Comparison of ENCODE assay signal across 28 mouse cellular contexts in the genomic region with DNA sequence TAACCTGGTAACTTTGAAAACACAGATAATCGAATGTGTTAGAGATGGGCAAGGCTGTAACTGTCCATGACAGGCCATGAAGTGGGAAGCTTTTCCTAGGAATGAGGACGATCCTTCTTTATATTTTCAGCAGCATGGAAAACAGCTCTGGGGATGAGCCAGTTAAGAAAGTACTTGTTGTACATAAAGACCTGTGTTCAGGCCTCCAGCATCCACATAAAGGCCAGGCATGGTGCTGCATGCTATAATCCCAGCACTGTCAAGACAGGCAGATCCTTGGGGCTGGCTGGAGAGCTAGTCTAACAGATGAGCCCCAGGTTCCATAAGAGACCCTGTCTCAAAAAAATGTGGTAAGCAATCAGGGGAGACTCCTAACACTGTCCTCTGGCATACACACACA.
"Had no signal": no experiment of that assay in that cellular context is flagged by ENCODE, and none has a peak within 500 bp of the region (broad histone marks: within the 10 kb centered on the region; RNA-seq: fewer than 3 reads in every experiment).

No protein-coding gene starts in this region.

- H3K36me3 ChIP-seq: embryonic facial prominence, embryonic 10.5 days; embryonic facial prominence, embryonic 12.5 days; embryonic facial prominence, embryonic 13.5 days; embryonic facial prominence, embryonic 15.5 days; forebrain, embryonic 10.5 days; forebrain, embryonic 12.5 days; forebrain, embryonic 15.5 days had no signal

- H3K4me1 ChIP-seq: embryonic facial prominence, embryonic 15.5 days; forebrain, embryonic 13.5 days; forebrain, embryonic 15.5 days had no signal

- H3K27me3 ChIP-seq: embryonic facial prominence, embryonic 12.5 days; embryonic facial prominence, embryonic 13.5 days; embryonic facial prominence, embryonic 15.5 days; forebrain, embryonic 12.5 days; forebrain, embryonic 13.5 days; forebrain, embryonic 15.5 days had no signal

- H3K9ac ChIP-seq: embryonic facial prominence, embryonic 12.5 days; embryonic facial prominence, embryonic 13.5 days; embryonic facial prominence, embryonic 15.5 days; forebrain, embryonic 12.5 days; forebrain, embryonic 13.5 days; forebrain, embryonic 15.5 days; forebrain, postnatal 0 days had no signal

- H3K9me3 ChIP-seq: embryonic facial prominence, embryonic 10.5 days; embryonic facial prominence, embryonic 12.5 days; embryonic facial prominence, embryonic 13.5 days; embryonic facial prominence, embryonic 15.5 days; forebrain, embryonic 10.5 days; forebrain, embryonic 12.5 days; forebrain, embryonic 13.5 days; forebrain, embryonic 15.5 days had no signal

- ATAC-seq: forebrain, embryonic 13.5 days; forebrain, embryonic 14.5 days; forebrain, embryonic 15.5 days; forebrain, embryonic 16.5 days; forebrain, postnatal 0 days had no signal

- H3K27ac ChIP-seq: embryonic facial prominence, embryonic 10.5 days; embryonic facial prominence, embryonic 12.5 days; embryonic facial prominence, embryonic 13.5 days; embryonic facial prominence, embryonic 15.5 days; forebrain, embryonic 10.5 days; forebrain, embryonic 12.5 days; forebrain, embryonic 13.5 days; forebrain, embryonic 15.5 days; gastrocnemius, adult 2 months; heart, adult 2 months had no signal

- DNase-seq: cerebellum, adult 2 months; cerebellum, adult 8-10 months; cerebellum, adult 9-10 months; cerebellum, adult 9-11 months; cerebellum, postnatal 10 days; cerebellum, postnatal 14 days; cerebellum, postnatal 25 days; cerebellum, postnatal 36 days; embryo, embryonic 11 days; forebrain, postnatal 0 days; gastrocnemius, adult 2 months; gastrocnemius, postnatal 10 days; gastrocnemius, postnatal 14 days; gastrocnemius, postnatal 25 days; gastrocnemius, postnatal 36 days; heart, adult 18-20 months; heart, adult 2 months had no signal

- H3K4me3 ChIP-seq: embryonic facial prominence, embryonic 10.5 days; embryonic facial prominence, embryonic 12.5 days; embryonic facial prominence, embryonic 13.5 days; embryonic facial prominence, embryonic 15.5 days; erythroblast, embryonic 14.5 days; forebrain, embryonic 10.5 days; forebrain, embryonic 12.5 days; forebrain, embryonic 13.5 days; forebrain, embryonic 15.5 days; gastrocnemius, adult 2 months; heart, adult 2 months had no signal

- H3K4me2 ChIP-seq: embryonic facial prominence, embryonic 12.5 days; embryonic facial prominence, embryonic 13.5 days; embryonic facial prominence, embryonic 15.5 days; forebrain, embryonic 12.5 days; forebrain, embryonic 13.5 days; forebrain, embryonic 15.5 days had no signal
